Mouse (Mus musculus) spleen, adult 2 months (tissue): ENCODE measurements around the gene Trpm6.

Experiments
- CTCF ChIP-seq: fragments of 200-500 bp; IDR thresholded peaks from 2 replicates; pipeline ENCODE4 v1.5.1; 2011; ENCODE audit warnings: mild to moderate bottlenecking, inconsistent platforms; ENCODE audit not compliant: insufficient read depth, insufficient read length, insufficient replicate concordance; ENCODE audit errors: extremely low read depth
- POLR2A ChIP-seq: fragments of 200-500 bp; IDR thresholded peaks from 2 replicates; pipeline ENCODE4 v1.6.1; 2011; ENCODE audit warnings: low read depth, low read length, inconsistent platforms

- TF ChIP-seq CTCF: no peak
- TF ChIP-seq POLR2A: no peak
Measured at GRCm38 (mm10) chr19:18846336-18846735, 96.6 kb downstream of the Trpm6 start.
